18 mouse cellular contexts compared by ENCODE assay signal in the genomic region with DNA sequence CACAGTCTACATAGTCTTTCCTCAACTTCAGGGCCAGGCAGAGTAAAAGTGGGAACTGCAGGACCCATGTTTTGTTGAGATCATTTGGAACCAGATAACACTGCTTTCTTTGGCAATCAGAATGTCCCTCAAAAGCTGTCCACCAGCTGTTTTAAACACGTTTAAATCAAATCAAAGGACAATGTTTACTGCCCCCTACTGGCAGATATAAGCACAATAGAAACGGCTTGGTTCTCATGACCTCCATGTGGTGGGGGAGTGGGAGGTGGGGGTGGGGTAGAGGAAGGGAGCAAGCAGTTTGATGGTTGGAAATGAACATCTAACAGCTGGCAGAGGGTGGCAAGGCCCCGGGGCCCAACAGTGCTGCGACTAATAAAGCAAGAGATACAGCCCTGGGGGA. TPM values are rescaled to one million over a fixed set of nuclear protein-coding genes. Genes with fewer than 3 reads are reported as not detected.
DNase-seq lines count a peak whose midpoint lies in the region; ATAC-seq and TF ChIP-seq lines count a peak whose summit lies in the region.
"Had no signal": no experiment of that assay in that cellular context is flagged by ENCODE, and none has a peak within 500 bp of the region (broad histone marks: within the 10 kb centered on the region; RNA-seq: fewer than 3 reads in every experiment).

No protein-coding gene starts in this region.

- H3K9me3 ChIP-seq in kidney, postnatal 0 days (replicated peaks; ENCODE audit: low read length) = no peaks in the 10 kb centered on the region
- H3K9me3 ChIP-seq in E14TG2a.4 (ENCODE audit: low read length) = peaks cover 3% of the 10 kb centered on the region; the same call in 1 of the 2 replicates
- H3K9me3 ChIP-seq: lung, embryonic 15.5 days; neural tube, embryonic 13.5 days had no signal

- no peaks in the 10 kb centered on the region for H3K4me1 ChIP-seq in kidney, postnatal 0 days (replicated peaks; ENCODE audit: insufficient read depth, low read length)
- H3K4me1 ChIP-seq in E14TG2a.4 (replicated peaks; ENCODE audit: low read depth, low read length) = peaks cover 10% of the 10 kb centered on the region
- H3K4me1 ChIP-seq: limb, embryonic 13.5 days; lung, embryonic 15.5 days; neural tube, embryonic 13.5 days had no signal

- no peak overlapping the region for H3K4me2 ChIP-seq in kidney, postnatal 0 days (ENCODE audit: low read length)
- H3K4me2 ChIP-seq: heart, embryonic 11.5 days; limb, embryonic 13.5 days; lung, embryonic 15.5 days; neural tube, embryonic 13.5 days had no signal

- WGBS in kidney, postnatal 0 days = 32% methylated on average over 4 of the region's 4 CpGs

- H3K4me3 ChIP-seq in kidney, postnatal 0 days (replicated peaks; ENCODE audit: low read depth, low read length) = no peak overlapping the region
- no peak overlapping the region for H3K4me3 ChIP-seq in E14TG2a.4 (replicated peaks; ENCODE audit: low read length)
- H3K4me3 ChIP-seq: hindbrain, embryonic 10.5 days; limb, embryonic 13.5 days; lung, embryonic 15.5 days; neural tube, embryonic 13.5 days had no signal

- no peak overlapping the region for H3K27ac ChIP-seq in kidney, postnatal 0 days
- H3K27ac ChIP-seq: hindbrain, embryonic 10.5 days; limb, embryonic 13.5 days; lung, embryonic 15.5 days; neural tube, embryonic 13.5 days had no signal

- no peaks in the 10 kb centered on the region for H3K36me3 ChIP-seq in kidney, postnatal 0 days (ENCODE audit: insufficient read depth, low read length)
- no peaks in the 10 kb centered on the region for H3K36me3 ChIP-seq in E14TG2a.4 (ENCODE audit: insufficient read depth, low read length)
- H3K36me3 ChIP-seq: hindbrain, embryonic 10.5 days; limb, embryonic 13.5 days; lung, embryonic 15.5 days; neural tube, embryonic 13.5 days had no signal

- no peak overlapping the region for H3K9ac ChIP-seq in kidney, postnatal 0 days (ENCODE audit: low read depth, low read length)
- H3K9ac ChIP-seq: limb, embryonic 13.5 days; lung, embryonic 15.5 days; neural tube, embryonic 13.5 days had no signal

- peak; percentile 47 for TF ChIP-seq CTCF in kidney, postnatal 0 days (IDR thresholded peaks at IDR 0.05; ENCODE audit: low read depth)
- TF ChIP-seq CTCF in E14TG2a.4 (conservative IDR thresholded peaks at IDR 0.05; ENCODE audit: low read length) = peak; percentile 57

- ATAC-seq in kidney, postnatal 0 days (replicated peaks; ENCODE audit: low FRiP score, low read depth) = no peak
- ATAC-seq: forebrain, embryonic 16.5 days; midbrain, embryonic 16.5 days had no signal

- no peaks in the 10 kb centered on the region for H3K27me3 ChIP-seq in kidney, postnatal 0 days (ENCODE audit: insufficient read depth, low read length)
- H3K27me3 ChIP-seq in E14TG2a.4 (ENCODE audit: insufficient read depth, low read length) = peaks cover 33% of the 10 kb centered on the region
- H3K27me3 ChIP-seq: limb, embryonic 13.5 days; lung, embryonic 15.5 days had no signal

- DNase-seq in kidney, postnatal 0 days (ENCODE audit: low spot score) = no peak
- DNase-seq in kidney, postnatal 14 days = no peak
- peak; percentile 23 for DNase-seq in A20 (ENCODE audit: low read depth, low spot score)
- peak; percentile 3 for DNase-seq in naive thymus-derived CD4-positive, alpha-beta T cell, adult 2 months (ENCODE audit: low read depth)
- no peak for DNase-seq in cerebellum, postnatal 4 days (ENCODE audit: low spot score in 2 of 2)
- no peak for DNase-seq in left cerebral cortex, adult 11 months (ENCODE audit: low spot score)
- DNase-seq: adrenal gland, adult 8-10 months; cerebellum, adult 2 months; gastrocnemius, postnatal 36 days; kidney, adult 2 months had no signal

RNA-seq across cellular contexts. Expression of a gene that starts 5.7 kb away (rescaled TPM):
- 0.61 and 0.94 TPM in 2 replicates for polyA plus RNA-seq in kidney, postnatal 0 days (2015; fragmentation: Nextera tagmentation; extraction: Ambion mirVana)

Comparison
In these comparisons a context has a peak if more than half of its experiments do, and no peak if none do; other contexts are left out.
1. DNase-seq: peak in A20 (single experiment) and naive thymus-derived CD4-positive, alpha-beta T cell, adult 2 months (single experiment); none in kidney, postnatal 0 days (single experiment), kidney, postnatal 14 days (single experiment), cerebellum, postnatal 4 days (0 of 2) and left cerebral cortex, adult 11 months (single experiment).